In genomic region chr9:55512027-55512543, GRCm38 (mm10) we compare ENCODE assay signal across 8 mouse cellular contexts. TPM values are rescaled to one million over a fixed set of nuclear protein-coding genes. Genes with fewer than 3 reads are reported as not detected.
DNase-seq lines count a peak whose midpoint lies in the region; ATAC-seq and TF ChIP-seq lines count a peak whose summit lies in the region.

TSS of gene Etfa (minus strand) at chr9:55512243.

- ATAC-seq in forebrain, embryonic 12.5 days (ENCODE audit: low FRiP score), result peak; percentile 99
- peak; percentile 97 for ATAC-seq in heart, postnatal 0 days (ENCODE audit: insufficient read depth, low read depth)
- ATAC-seq in liver, embryonic 16.5 days (ENCODE audit: low read depth), result peak; percentile 99
- peak; percentile 100 for ATAC-seq in neural tube, embryonic 13.5 days (ENCODE audit: low read depth)

- TF ChIP-seq EP300 in heart, postnatal 0 days (IDR thresholded peaks at IDR 0.05; ENCODE audit: low read depth), result peak; percentile 97

- DNase-seq in c-Kit-positive CD71-positive TER-119-positive erythroid progenitor cells, embryonic 14.5 days (ENCODE audit: low spot score), result peak; percentile 97
- peak; percentile 98 for DNase-seq in heart, postnatal 0 days (ENCODE audit: low spot score)
- DNase-seq in kidney, postnatal 4 days, result peak; percentile 95 to 98

- TF ChIP-seq POLR2A in testis, adult 2 months (IDR thresholded peaks at IDR 0.05; ENCODE audit: control insufficient read depth, low read depth, low read length), result peak; percentile 82

- no peak for TF ChIP-seq CTCF in E14TG2a.4 (conservative IDR thresholded peaks at IDR 0.05; ENCODE audit: low read length)
- no peak for TF ChIP-seq CTCF in heart, postnatal 0 days (IDR thresholded peaks at IDR 0.05; ENCODE audit: low read depth)
- TF ChIP-seq CTCF in testis, adult 2 months (IDR thresholded peaks at IDR 0.05; ENCODE audit: control insufficient read depth, insufficient read depth, insufficient replicate concordance, low read depth, low read length), result no peak

- H3K4me3 ChIP-seq in E14TG2a.4 (replicated peaks; ENCODE audit: low read length), result peak within 1 kb of the TSS; percentile 91
- peak within 1 kb of the TSS; percentile 86 for H3K4me3 ChIP-seq in forebrain, embryonic 12.5 days (replicated peaks)
- peak within 1 kb of the TSS; percentile 70 for H3K4me3 ChIP-seq in heart, postnatal 0 days (ENCODE audit: low read depth, low read length)
- peak within 1 kb of the TSS; percentile 82 for H3K4me3 ChIP-seq in liver, embryonic 16.5 days (ENCODE audit: low read depth, low read length)
- H3K4me3 ChIP-seq in neural tube, embryonic 13.5 days, result peak within 1 kb of the TSS; percentile 56
- peak within 1 kb of the TSS; percentile 94 for H3K4me3 ChIP-seq in testis, adult 2 months (ENCODE audit: control insufficient read depth, low read depth, low read length)

- no peaks in the 10 kb centered on the region for H3K9me3 ChIP-seq in E14TG2a.4 (ENCODE audit: low read length)
- no peaks in the 10 kb centered on the region for H3K9me3 ChIP-seq in forebrain, embryonic 12.5 days
- no peaks in the 10 kb centered on the region for H3K9me3 ChIP-seq in heart, postnatal 0 days (replicated peaks; ENCODE audit: control insufficient read depth, low read length)
- no peaks in the 10 kb centered on the region for H3K9me3 ChIP-seq in liver, embryonic 16.5 days (replicated peaks; ENCODE audit: control insufficient read depth, low read length)
- no peaks in the 10 kb centered on the region for H3K9me3 ChIP-seq in neural tube, embryonic 13.5 days

- WGBS in forebrain, embryonic 12.5 days, result 1% methylated on average over 47 of the region's 47 CpGs
- under 1% methylated on average over 47 of the region's 47 CpGs for WGBS in heart, postnatal 0 days
- WGBS in liver, embryonic 16.5 days (ENCODE audit: insufficient replicate concordance), result under 1% methylated on average over 47 of the region's 47 CpGs
- 1% methylated on average over 47 of the region's 47 CpGs for WGBS in neural tube, embryonic 13.5 days

- H3K27ac ChIP-seq in forebrain, embryonic 12.5 days, result peak within 1 kb of the TSS; percentile 87
- H3K27ac ChIP-seq in heart, postnatal 0 days (ENCODE audit: low read depth), result peak within 1 kb of the TSS; percentile 96
- peak within 1 kb of the TSS; percentile 92 for H3K27ac ChIP-seq in liver, embryonic 16.5 days (ENCODE audit: low read length)
- H3K27ac ChIP-seq in neural tube, embryonic 13.5 days (replicated peaks), result peak within 1 kb of the TSS; percentile 84
- peak within 1 kb of the TSS; percentile 93 for H3K27ac ChIP-seq in testis, adult 2 months (ENCODE audit: control insufficient read depth, insufficient read depth, low read depth, low read length)

- peaks cover 29% of the 10 kb centered on the region for H3K27me3 ChIP-seq in E14TG2a.4 (ENCODE audit: insufficient read depth, low read length)
- peaks cover 18% of the 10 kb centered on the region for H3K27me3 ChIP-seq in forebrain, embryonic 12.5 days
- peaks cover 7% of the 10 kb centered on the region; the same call in 1 of the 2 replicates for H3K27me3 ChIP-seq in heart, postnatal 0 days (ENCODE audit: control insufficient read depth, insufficient read depth, low read length)
- no peaks in the 10 kb centered on the region; the same call in 1 of the 2 replicates for H3K27me3 ChIP-seq in liver, embryonic 16.5 days (ENCODE audit: control insufficient read depth, insufficient read depth, low read depth, low read length)
- H3K27me3 ChIP-seq in neural tube, embryonic 13.5 days, result peaks cover 41% of the 10 kb centered on the region
- H3K27me3 ChIP-seq in testis, adult 2 months (ENCODE audit: control insufficient read depth, insufficient read depth, low read length), result no peaks in the 10 kb centered on the region

- H3K4me2 ChIP-seq in forebrain, embryonic 12.5 days, result peak within 1 kb of the TSS; percentile 91
- H3K4me2 ChIP-seq in heart, postnatal 0 days (ENCODE audit: low read depth, low read length), result peak within 1 kb of the TSS; percentile 74
- peak within 1 kb of the TSS; percentile 95 for H3K4me2 ChIP-seq in liver, embryonic 16.5 days (ENCODE audit: low read depth, low read length)
- peak within 1 kb of the TSS; percentile 76 for H3K4me2 ChIP-seq in neural tube, embryonic 13.5 days

- H3K9ac ChIP-seq in forebrain, embryonic 12.5 days, result peak within 1 kb of the TSS; percentile 83
- H3K9ac ChIP-seq in heart, postnatal 0 days (replicated peaks; ENCODE audit: low read depth, low read length), result peak within 1 kb of the TSS; percentile 92
- H3K9ac ChIP-seq in liver, embryonic 16.5 days (ENCODE audit: low read depth, low read length), result peak within 1 kb of the TSS; percentile 90
- H3K9ac ChIP-seq in neural tube, embryonic 13.5 days, result peak within 1 kb of the TSS; percentile 78

- H3K4me1 ChIP-seq in E14TG2a.4 (replicated peaks; ENCODE audit: low read depth, low read length), result peaks cover 16% of the 10 kb centered on the region
- peaks cover 9% of the 10 kb centered on the region for H3K4me1 ChIP-seq in forebrain, embryonic 12.5 days
- H3K4me1 ChIP-seq in heart, postnatal 0 days (ENCODE audit: control insufficient read depth, insufficient read depth), result peaks cover 26% of the 10 kb centered on the region
- H3K4me1 ChIP-seq in liver, embryonic 16.5 days (ENCODE audit: control insufficient read depth, low read depth, low read length), result peaks cover 17% of the 10 kb centered on the region
- H3K4me1 ChIP-seq in neural tube, embryonic 13.5 days (replicated peaks), result peaks cover 10% of the 10 kb centered on the region
- H3K4me1 ChIP-seq in testis, adult 2 months (ENCODE audit: control insufficient read depth, insufficient read depth, low read length), result peaks cover 8% of the 10 kb centered on the region

- no peaks in the 10 kb centered on the region for H3K36me3 ChIP-seq in E14TG2a.4 (ENCODE audit: insufficient read depth, low read length)
- no peaks in the 10 kb centered on the region for H3K36me3 ChIP-seq in forebrain, embryonic 12.5 days (replicated peaks)
- 0 out of 2 replicates have a peak, but pooled peaks cover 2% of the 10 kb centered on the region for H3K36me3 ChIP-seq in heart, postnatal 0 days (replicated peaks; ENCODE audit: control insufficient read depth, insufficient read depth, low read length)
- no peaks in the 10 kb centered on the region for H3K36me3 ChIP-seq in liver, embryonic 16.5 days (ENCODE audit: control insufficient read depth, insufficient read depth)
- H3K36me3 ChIP-seq in neural tube, embryonic 13.5 days, result no peaks in the 10 kb centered on the region
- H3K36me3 ChIP-seq in testis, adult 2 months (ENCODE audit: control insufficient read depth, insufficient read depth, low read length), result no peaks in the 10 kb centered on the region

RNA-seq across cellular contexts. Expression of gene Etfa, which starts in this region (rescaled TPM):
- polyA plus RNA-seq in forebrain, embryonic 12.5 days (2016; fragmentation: Nextera tagmentation; extraction: Ambion mirVana), result 136 and 139 TPM in 2 replicates
- total RNA-seq in heart, postnatal 0 days (2014; rRNA removed; ENCODE audit: low replicate concordance), result 85.6 and 94.5 TPM in 2 replicates
- 929 and 949 TPM in 2 replicates for polyA plus RNA-seq in heart, postnatal 0 days (2015; fragmentation: Nextera tagmentation; extraction: Ambion mirVana)
- 236 and 247 TPM in 2 replicates for polyA plus RNA-seq in liver, embryonic 16.5 days (2015; fragmentation: Nextera tagmentation; extraction: Ambion mirVana)
- polyA plus RNA-seq in neural tube, embryonic 13.5 days (2015; fragmentation: Nextera tagmentation; extraction: Ambion mirVana), result 106 and 116 TPM in 2 replicates
- polyA plus RNA-seq in testis, adult 2 months (2012; rRNA removed), result 13.7 and 16.7 TPM in 2 replicates

Comparison
In these comparisons a context has a peak if more than half of its experiments do, and no peak if none do; other contexts are left out.
1. Peak in every context shown above with its lines: DNase-seq, ATAC-seq, H3K4me3 ChIP-seq and H3K27ac ChIP-seq.